Mouse (Mus musculus): ENCODE measurements around the gene Ccz1.
"Not testable (repeated sequence)": the region's sequence is repeated elsewhere in the genome, so short reads cannot be mapped to it uniquely, and the experiment has no call there.

Gene Ccz1

GRCm38 (mm10) chr5:144014551-144015311, at the start of gene Ccz1:
TSS of gene Ccz1 (minus strand) at chr5:144014877.
- peak; percentile 67 for DNase-seq (ENCODE audit: low read depth, low spot score)

- DNase-seq (ENCODE audit: low read depth, low spot score), result no peak
These were observed 49.4 kb upstream of the Ccz1 start for GRCm38 (mm10) chr5:144064093-144064492.

GRCm38 (mm10) chr5:144054340-144054739, 39.7 kb upstream of the Ccz1 start:
- no peak for DNase-seq (ENCODE audit: low read depth, low spot score)

- no peak for DNase-seq (ENCODE audit: low read depth, low spot score)
These were observed 38.8 kb upstream of the Ccz1 start for GRCm38 (mm10) chr5:144053450-144053849.

GRCm38 (mm10) chr5:144051268-144051667, 36.6 kb upstream of the Ccz1 start:
- DNase-seq (ENCODE audit: low read depth, low spot score), result no peak

- no peak for DNase-seq (ENCODE audit: low read depth, low spot score)
These were observed 35.2 kb upstream of the Ccz1 start for GRCm38 (mm10) chr5:144049881-144050280.

- no peak for DNase-seq (ENCODE audit: low read depth, low spot score)
These were observed 32.6 kb upstream of the Ccz1 start for GRCm38 (mm10) chr5:144047324-144047723.

- no peak for DNase-seq (ENCODE audit: low read depth, low spot score)
These were observed 28.5 kb upstream of the Ccz1 start for GRCm38 (mm10) chr5:144043166-144043565.

- peak; percentile 54 for DNase-seq (ENCODE audit: low read depth, low spot score)
These were observed 26.2 kb upstream of the Ccz1 start for GRCm38 (mm10) chr5:144040720-144041364.

- no peak for DNase-seq (ENCODE audit: low read depth, low spot score)
These were observed 25.2 kb upstream of the Ccz1 start for GRCm38 (mm10) chr5:144039886-144040285.

- no peak for DNase-seq (ENCODE audit: low read depth, low spot score)
These were observed 24.5 kb upstream of the Ccz1 start for GRCm38 (mm10) chr5:144039156-144039675.

- DNase-seq (ENCODE audit: low read depth, low spot score), result no peak
These were observed 22.3 kb upstream of the Ccz1 start for GRCm38 (mm10) chr5:144036952-144037351.

GRCm38 (mm10) chr5:144034567-144034966, 19.9 kb upstream of the Ccz1 start:
- no peak for DNase-seq (ENCODE audit: low read depth, low spot score)

GRCm38 (mm10) chr5:144032491-144032890, 17.8 kb upstream of the Ccz1 start:
- DNase-seq (ENCODE audit: low read depth, low spot score), result no peak

GRCm38 (mm10) chr5:144026620-144027263, 12.1 kb upstream of the Ccz1 start, which contains the start of gene Ocm:
TSS of gene Ocm (minus strand) at chr5:144026670.
- DNase-seq (ENCODE audit: low read depth, low spot score), result no peak

GRCm38 (mm10) chr5:144015845-144016244, 1.2 kb upstream of the Ccz1 start:
- DNase-seq (ENCODE audit: low read depth, low spot score), result no peak

GRCm38 (mm10) chr5:144015312-144015650, 604 bp upstream of the Ccz1 start:
- no peak for DNase-seq (ENCODE audit: low read depth, low spot score)

GRCm38 (mm10) chr5:144013366-144014134, 1.1 kb downstream of the Ccz1 start:
- DNase-seq (ENCODE audit: low read depth, low spot score), result not testable (repeated sequence)

GRCm38 (mm10) chr5:144002461-144003192, 12.1 kb downstream of the Ccz1 start:
- DNase-seq (ENCODE audit: low read depth, low spot score), result no peak

- no peak for DNase-seq (ENCODE audit: low read depth, low spot score)
These were observed 15.3 kb downstream of the Ccz1 start for GRCm38 (mm10) chr5:143999409-143999808.
